Mouse (Mus musculus): ENCODE data around the gene Slc35a1.
"Not testable (repeated sequence)": the region's sequence is repeated elsewhere in the genome, so short reads cannot be mapped to it uniquely, and the experiment has no call there.

Gene Slc35a1

GRCm38 (mm10) chr4:34686874-34687567, at the start of gene Slc35a1:
Gene Slc35a1 (minus strand): TSS chr4:34687438.
- DNase-seq (ENCODE audit: extremely low read depth, low read depth, low spot score): peak; percentile 5

GRCm38 (mm10) chr4:34734461-34734860, 47.2 kb upstream of the Slc35a1 start:
- no peak for DNase-seq (ENCODE audit: extremely low read depth, low read depth, low spot score)

DNA sequence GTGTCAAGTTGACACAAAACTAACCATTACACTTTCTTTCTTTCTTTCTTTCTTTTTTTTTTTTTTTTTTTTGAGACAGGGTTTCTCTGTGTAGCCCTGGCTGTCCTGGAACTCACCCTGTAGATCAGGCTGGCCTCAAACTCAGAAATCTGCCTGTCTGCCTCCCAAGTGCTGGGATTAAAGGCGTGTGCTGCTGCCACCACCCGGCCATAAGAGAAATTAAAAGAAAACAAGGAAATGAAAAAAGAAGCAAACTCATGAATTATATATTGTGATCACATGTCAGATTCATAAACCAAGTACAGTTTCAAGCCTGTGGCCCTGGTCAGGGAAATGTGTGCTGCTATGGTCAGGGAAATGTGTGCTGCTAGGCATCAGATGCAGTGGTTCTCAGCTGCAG, 46.2 kb upstream of the Slc35a1 start:
- not testable (repeated sequence) for DNase-seq (ENCODE audit: extremely low read depth, low read depth, low spot score)

DNA sequence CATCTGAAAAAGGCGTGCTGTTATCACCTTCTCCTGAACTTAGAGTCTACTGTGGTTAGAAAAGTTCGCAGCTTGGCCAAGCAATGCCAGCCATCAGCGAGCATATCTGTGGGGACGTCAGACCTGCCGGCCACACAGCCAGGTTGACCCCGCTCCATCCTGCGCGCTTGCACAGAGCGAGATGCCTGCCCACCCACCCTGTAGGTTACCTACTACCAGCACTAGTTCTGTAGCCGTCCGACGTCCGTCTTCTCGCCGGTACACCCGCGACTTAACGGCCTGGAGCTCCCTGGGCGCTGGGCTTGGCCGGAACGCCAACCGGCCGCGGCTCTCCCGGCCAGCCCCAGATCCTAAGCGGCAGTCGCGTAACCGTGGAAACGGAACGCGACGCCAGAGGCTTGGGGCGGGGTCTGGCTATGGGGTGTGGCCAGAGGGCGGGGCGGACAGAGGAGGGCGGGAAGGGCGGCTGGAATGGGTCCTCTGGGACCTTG, 42.7 kb upstream of the Slc35a1 start, which contains the start of gene Cfap206:
Cfap206 (minus strand) TSS at position 356 of the 491 bp plus-strand sequence.
- DNase-seq (ENCODE audit: extremely low read depth, low read depth, low spot score): no peak

- not testable (repeated sequence) for DNase-seq (ENCODE audit: extremely low read depth, low read depth, low spot score)
These were observed 38.5 kb upstream of the Slc35a1 start for GRCm38 (mm10) chr4:34725710-34726109.

GRCm38 (mm10) chr4:34724306-34724705, 37.1 kb upstream of the Slc35a1 start:
- no peak for DNase-seq (ENCODE audit: extremely low read depth, low read depth, low spot score)

- no peak for DNase-seq (ENCODE audit: extremely low read depth, low read depth, low spot score)
These were observed 35.9 kb upstream of the Slc35a1 start for GRCm38 (mm10) chr4:34723186-34723585.

- DNase-seq (ENCODE audit: extremely low read depth, low read depth, low spot score): no peak
These were observed 33.1 kb upstream of the Slc35a1 start for GRCm38 (mm10) chr4:34720127-34720895.

DNA sequence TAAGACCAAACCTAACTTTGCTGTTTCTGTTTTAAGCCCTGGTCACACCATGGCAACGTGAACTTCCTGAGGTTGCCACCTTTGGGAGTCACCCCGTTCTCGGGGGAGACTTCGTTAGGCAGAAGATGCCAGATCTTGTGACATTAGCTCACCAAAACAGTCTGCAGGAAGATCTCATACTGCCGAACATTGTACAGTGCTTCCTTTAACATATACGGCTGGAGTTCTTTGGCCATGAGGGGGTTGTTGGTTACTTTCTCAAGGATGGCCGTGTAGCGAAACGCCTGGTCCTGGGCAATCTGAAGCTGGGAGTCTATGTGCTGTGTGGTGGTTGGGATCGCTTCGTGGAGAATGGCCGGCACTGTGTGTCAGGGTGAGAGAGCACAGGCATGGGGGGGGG, 32.2 kb upstream of the Slc35a1 start:
- no peak for DNase-seq (ENCODE audit: extremely low read depth, low read depth, low spot score)

DNA sequence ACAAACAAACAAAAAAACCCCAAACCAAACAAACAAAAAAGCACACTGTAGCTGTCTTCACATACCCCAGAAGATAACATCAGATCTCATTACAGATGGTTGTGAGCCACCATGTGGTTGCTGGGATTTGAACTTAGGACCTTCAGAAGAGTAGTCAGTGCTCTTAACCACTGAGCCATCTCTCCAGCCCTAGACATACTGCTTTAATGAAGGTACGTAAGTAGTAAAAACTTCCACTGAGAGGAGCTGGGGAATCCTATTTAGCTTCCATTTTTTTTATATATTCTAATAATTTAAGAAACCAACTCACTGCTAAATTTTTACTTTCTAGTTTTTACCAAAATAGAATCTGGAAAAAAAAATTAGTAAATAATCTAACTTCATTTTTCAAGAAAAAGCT, 27.8 kb upstream of the Slc35a1 start:
- no peak for DNase-seq (ENCODE audit: extremely low read depth, low read depth, low spot score)

- no peak for DNase-seq (ENCODE audit: extremely low read depth, low read depth, low spot score)
These were observed 20.9 kb upstream of the Slc35a1 start for GRCm38 (mm10) chr4:34708127-34708526.

- DNase-seq (ENCODE audit: extremely low read depth, low read depth, low spot score): no peak
These were observed 20.0 kb upstream of the Slc35a1 start for GRCm38 (mm10) chr4:34707248-34707647.

- DNase-seq (ENCODE audit: extremely low read depth, low read depth, low spot score): no peak
These were observed 15.8 kb upstream of the Slc35a1 start for GRCm38 (mm10) chr4:34703029-34703428.

- DNase-seq (ENCODE audit: extremely low read depth, low read depth, low spot score): no peak
These were observed 15.0 kb upstream of the Slc35a1 start for GRCm38 (mm10) chr4:34702231-34702630.

DNA sequence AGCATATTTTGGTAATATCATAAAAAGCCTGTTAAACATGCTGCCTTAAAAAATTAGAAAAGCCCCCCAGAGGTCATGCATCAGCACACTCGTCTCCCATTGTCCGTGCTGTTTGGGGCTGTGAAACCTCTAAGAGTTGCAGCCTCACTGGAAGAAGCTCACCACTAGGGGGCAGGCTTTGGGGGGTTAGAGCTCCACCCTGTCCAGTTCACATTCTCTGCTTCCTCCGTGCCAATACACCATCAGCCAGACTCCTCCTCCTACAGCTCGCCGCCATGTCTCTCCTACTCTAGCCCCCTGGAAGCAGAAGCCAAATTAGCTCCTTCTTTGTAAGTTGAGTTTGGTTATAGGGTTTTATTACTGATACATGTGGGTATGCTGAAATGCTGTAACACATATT, 14.3 kb upstream of the Slc35a1 start:
- no peak for DNase-seq (ENCODE audit: extremely low read depth, low read depth, low spot score)

DNA sequence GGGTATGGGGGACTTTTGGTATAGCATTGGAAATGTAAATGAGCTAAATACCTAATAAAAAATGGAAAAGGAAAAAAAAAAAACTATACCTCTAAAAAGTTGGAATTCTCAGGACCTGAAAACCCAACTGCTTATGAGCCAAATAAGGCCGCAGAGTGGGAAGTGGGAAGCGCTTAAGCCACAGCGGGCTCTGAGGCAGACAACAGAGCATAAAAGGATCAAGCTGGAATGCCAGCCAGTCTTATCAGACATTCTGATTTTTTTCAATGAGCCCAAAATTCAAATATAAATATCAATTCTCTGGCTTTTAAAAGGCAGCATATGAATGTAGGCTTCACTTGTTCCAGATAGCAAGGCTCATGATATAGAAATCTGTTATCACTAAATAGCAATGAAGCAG, 783 bp upstream of the Slc35a1 start:
- DNase-seq (ENCODE audit: extremely low read depth, low read depth, low spot score): no peak

DNA sequence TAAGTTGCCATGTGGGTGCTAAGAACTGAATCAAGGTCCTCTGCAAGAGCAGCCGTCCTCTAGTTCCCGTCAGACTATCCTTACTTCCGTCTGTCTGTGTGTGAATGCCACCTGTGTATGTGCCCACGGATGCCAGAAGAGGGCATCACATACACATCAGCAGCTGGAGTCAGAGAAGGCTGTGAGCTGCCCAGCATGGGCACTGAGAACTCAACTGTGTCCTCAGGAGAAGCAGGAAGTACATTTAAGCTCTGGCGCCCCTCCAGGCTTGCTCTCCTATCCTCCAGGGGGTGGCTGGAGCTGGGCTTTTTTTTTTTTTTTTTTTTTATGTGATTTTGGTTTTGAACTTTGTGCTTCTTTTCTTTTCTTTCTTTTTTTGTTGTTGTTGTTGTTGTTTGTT, 6.7 kb downstream of the Slc35a1 start:
- DNase-seq (ENCODE audit: extremely low read depth, low read depth, low spot score): no peak

- DNase-seq (ENCODE audit: extremely low read depth, low read depth, low spot score): no peak
These were observed 13.5 kb downstream of the Slc35a1 start for GRCm38 (mm10) chr4:34673721-34674120.

GRCm38 (mm10) chr4:34667923-34668322, 19.3 kb downstream of the Slc35a1 start:
- DNase-seq (ENCODE audit: extremely low read depth, low read depth, low spot score): no peak

GRCm38 (mm10) chr4:34661927-34662326, 25.3 kb downstream of the Slc35a1 start:
- DNase-seq (ENCODE audit: extremely low read depth, low read depth, low spot score): no peak

DNA sequence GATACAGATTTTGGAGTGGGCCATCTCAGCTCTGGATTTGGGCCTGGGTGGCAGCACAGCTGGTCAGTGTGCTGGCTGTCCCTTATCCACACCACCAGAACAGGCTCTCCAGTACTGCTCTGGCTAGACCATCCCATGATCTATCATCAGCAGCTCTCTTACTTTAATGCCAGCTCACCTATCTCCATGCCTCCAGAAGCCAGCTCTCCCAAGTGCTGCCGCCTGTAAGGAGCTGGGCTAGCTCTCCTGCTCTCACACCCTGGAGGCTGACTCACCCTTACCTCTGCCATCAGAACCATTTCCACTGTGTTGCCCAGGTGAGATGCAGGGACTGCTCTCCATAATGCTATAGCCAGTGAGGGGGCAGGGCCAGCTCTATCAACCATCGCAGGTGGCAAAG, 25.7 kb downstream of the Slc35a1 start:
- no peak for DNase-seq (ENCODE audit: extremely low read depth, low read depth, low spot score)

DNA sequence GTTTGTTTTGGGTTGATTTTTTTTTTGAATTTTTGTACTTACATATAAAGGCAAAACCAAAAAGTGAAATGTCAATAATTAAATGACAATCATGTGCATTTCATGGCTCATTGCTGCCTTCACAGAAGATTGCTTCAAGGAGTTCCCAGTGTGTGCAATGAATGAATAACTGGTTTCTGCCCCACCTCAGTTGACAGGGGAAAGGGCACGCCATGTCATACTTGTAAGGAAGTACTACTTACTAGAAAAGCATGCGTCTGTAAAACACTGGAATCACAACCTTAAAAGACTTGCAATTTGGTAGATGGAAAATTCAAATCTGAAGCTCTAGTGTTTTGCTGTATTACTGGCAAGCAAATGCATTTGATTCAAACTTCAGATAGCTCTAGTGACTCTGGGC, 28.2 kb downstream of the Slc35a1 start:
- no peak for DNase-seq (ENCODE audit: extremely low read depth, low read depth, low spot score)
